Mouse (Mus musculus): Measurements from ENCODE around the gene Nrxn2. TPM values are rescaled to one million over a fixed set of nuclear protein-coding genes. Genes with fewer than 3 reads are reported as not detected.

The Nrxn2 gene
- polyA plus RNA-seq, 1 experiment from 2014 or later, result 1.4 TPM

DNA sequence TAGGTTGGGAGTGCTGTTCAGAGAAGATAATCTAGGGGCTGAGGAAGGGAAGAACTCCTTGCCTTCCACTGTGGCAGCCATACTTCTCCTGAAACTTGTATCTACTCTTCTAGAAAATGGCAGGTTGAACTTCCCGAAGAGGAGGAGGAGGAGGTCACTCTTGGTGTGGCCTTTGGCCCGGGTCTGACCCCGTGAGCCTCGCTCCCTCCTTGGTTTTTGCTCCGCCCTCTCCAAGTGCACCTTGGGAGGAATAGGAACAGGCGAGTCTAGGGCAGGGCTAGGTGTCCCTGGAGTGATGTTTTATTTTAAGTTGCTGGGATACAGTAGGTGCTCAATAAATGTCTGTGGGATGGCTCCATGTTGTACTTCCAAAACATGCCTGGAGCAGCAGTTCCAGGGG, 96.4 kb downstream of the Nrxn2 start:
- Histone ChIP-seq H3K4me3 (ENCODE audit: low read depth, low read length) (no peak overlapping the region), H3K27me3 (replicated peaks; ENCODE audit: control insufficient read depth, insufficient read depth, low read length) (peaks cover 11% of the 10 kb centered on the region; the same call in 1 of the 2 replicates), H3K4me1 (replicated peaks; ENCODE audit: control insufficient read depth, insufficient read depth, low read length) (no peaks in the 10 kb centered on the region), H3K9me3 (ENCODE audit: control insufficient read depth) (no peaks in the 10 kb centered on the region), H3K9ac (ENCODE audit: low read depth, low read length) (no peak overlapping the region), H3K36me3 (ENCODE audit: control insufficient read depth, insufficient read depth) (no peaks in the 10 kb centered on the region), H3K27ac (ENCODE audit: low read depth, low read length) (no peak overlapping the region), H3K4me2 (replicated peaks; ENCODE audit: low read depth) (no peak overlapping the region)
- 58% methylated on average over 6 of the region's 6 CpGs for WGBS
- TF ChIP-seq CTCF (IDR thresholded peaks at IDR 0.05; ENCODE audit: low read depth), result no peak
- no peak for ATAC-seq

GRCm38 (mm10) chr19:6515448-6515847, 96.9 kb downstream of the Nrxn2 start:
- no peaks in the 10 kb centered on the region for H3K4me1 ChIP-seq (replicated peaks; ENCODE audit: control insufficient read depth, insufficient read depth, low read length)
- no peaks in the 10 kb centered on the region for H3K9me3 ChIP-seq (ENCODE audit: control insufficient read depth)
- TF ChIP-seq CTCF (IDR thresholded peaks at IDR 0.05; ENCODE audit: low read depth), result no peak
- ATAC-seq, result no peak
- H3K27me3 ChIP-seq (replicated peaks; ENCODE audit: control insufficient read depth, insufficient read depth, low read length), result peaks cover 11% of the 10 kb centered on the region; the same call in 1 of the 2 replicates
- WGBS, result 69% methylated on average over 5 of the region's 5 CpGs
- H3K4me3 ChIP-seq (ENCODE audit: low read depth, low read length), result no peak overlapping the region
- no peaks in the 10 kb centered on the region for H3K36me3 ChIP-seq (ENCODE audit: control insufficient read depth, insufficient read depth)
- no peak overlapping the region for H3K4me2 ChIP-seq (replicated peaks; ENCODE audit: low read depth)
- H3K27ac ChIP-seq (ENCODE audit: low read depth, low read length), result no peak overlapping the region
- H3K9ac ChIP-seq (ENCODE audit: low read depth, low read length), result no peak overlapping the region

DNA sequence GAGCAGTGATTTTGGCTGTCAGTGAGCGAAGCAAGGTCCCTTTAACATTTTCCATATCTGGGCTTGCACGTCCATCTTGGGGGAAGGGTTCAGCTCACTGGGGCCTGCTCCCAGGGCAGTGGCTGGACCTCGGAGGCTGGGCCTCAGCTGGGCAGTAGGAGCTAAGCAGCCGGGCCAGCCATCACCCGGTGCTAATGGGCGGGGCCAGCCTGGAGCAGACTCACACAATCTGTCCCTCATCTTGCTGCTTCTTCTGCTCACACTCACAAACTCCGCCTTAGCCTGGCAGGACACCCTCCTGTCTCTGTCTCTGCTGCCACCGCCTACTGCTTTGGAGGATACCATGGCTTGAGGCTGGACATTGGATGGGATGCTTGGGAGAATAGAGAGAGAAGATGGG, 97.6 kb downstream of the Nrxn2 start:
- no peak for TF ChIP-seq CTCF (IDR thresholded peaks at IDR 0.05; ENCODE audit: low read depth)
- Histone ChIP-seq H3K4me3 (ENCODE audit: low read depth, low read length) (no peak overlapping the region), H3K4me2 (replicated peaks; ENCODE audit: low read depth) (no peak overlapping the region), H3K4me1 (replicated peaks; ENCODE audit: control insufficient read depth, insufficient read depth, low read length) (no peaks in the 10 kb centered on the region), H3K27ac (ENCODE audit: low read depth, low read length) (no peak overlapping the region), H3K27me3 (replicated peaks; ENCODE audit: control insufficient read depth, insufficient read depth, low read length) (peaks cover 10% of the 10 kb centered on the region; the same call in 1 of the 2 replicates), H3K36me3 (ENCODE audit: control insufficient read depth, insufficient read depth) (no peaks in the 10 kb centered on the region), H3K9ac (ENCODE audit: low read depth, low read length) (no peak overlapping the region), H3K9me3 (ENCODE audit: control insufficient read depth) (no peaks in the 10 kb centered on the region)
- ATAC-seq, result no peak
- 56% methylated on average over 8 of the region's 8 CpGs for WGBS

- Histone ChIP-seq H3K9me3 (ENCODE audit: control insufficient read depth) (no peaks in the 10 kb centered on the region), H3K36me3 (ENCODE audit: control insufficient read depth, insufficient read depth) (no peaks in the 10 kb centered on the region), H3K27me3 (replicated peaks; ENCODE audit: control insufficient read depth, insufficient read depth, low read length) (no peaks in the 10 kb centered on the region), H3K4me1 (replicated peaks; ENCODE audit: control insufficient read depth, insufficient read depth, low read length) (no peaks in the 10 kb centered on the region), H3K4me3 (ENCODE audit: low read depth, low read length) (no peak overlapping the region), H3K27ac (ENCODE audit: low read depth, low read length) (no peak overlapping the region), H3K9ac (ENCODE audit: low read depth, low read length) (no peak overlapping the region), H3K4me2 (replicated peaks; ENCODE audit: low read depth) (no peak overlapping the region)
- 65% methylated on average over 5 of the region's 5 CpGs for WGBS
- no peak for ATAC-seq
- TF ChIP-seq CTCF (IDR thresholded peaks at IDR 0.05; ENCODE audit: low read depth), result no peak
Measured at GRCm38 (mm10) chr19:6518601-6519000, 100.1 kb downstream of the Nrxn2 start.

DNA sequence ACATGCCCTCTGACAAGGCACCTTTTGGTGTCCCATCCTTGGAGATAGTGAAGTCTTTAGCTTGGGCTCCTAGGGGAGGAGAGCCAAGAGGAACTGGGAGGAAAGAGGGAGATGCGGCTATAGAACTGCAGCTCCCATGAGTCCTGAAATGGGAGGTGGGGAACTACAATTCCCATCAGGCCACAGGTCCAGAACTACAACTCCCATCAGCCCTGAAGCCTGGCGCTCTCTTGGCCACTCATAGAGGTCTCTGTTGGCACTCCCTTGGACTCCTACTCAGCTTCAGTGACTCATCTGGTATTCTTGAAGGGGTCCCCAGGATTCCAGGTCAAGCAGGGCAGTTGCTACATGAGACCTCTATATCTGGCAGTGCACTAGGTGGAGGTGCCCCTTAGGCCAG, 101.0 kb downstream of the Nrxn2 start:
- H3K4me1 ChIP-seq (replicated peaks; ENCODE audit: control insufficient read depth, insufficient read depth, low read length), result no peaks in the 10 kb centered on the region
- H3K9me3 ChIP-seq (ENCODE audit: control insufficient read depth), result no peaks in the 10 kb centered on the region
- H3K4me2 ChIP-seq (replicated peaks; ENCODE audit: low read depth), result no peak overlapping the region
- H3K9ac ChIP-seq (ENCODE audit: low read depth, low read length), result no peak overlapping the region
- no peaks in the 10 kb centered on the region for H3K27me3 ChIP-seq (replicated peaks; ENCODE audit: control insufficient read depth, insufficient read depth, low read length)
- no peak overlapping the region for H3K27ac ChIP-seq (ENCODE audit: low read depth, low read length)
- ATAC-seq, result no peak
- no peak for TF ChIP-seq CTCF (IDR thresholded peaks at IDR 0.05; ENCODE audit: low read depth)
- WGBS, result 54% methylated on average over 2 of the region's 2 CpGs
- no peak overlapping the region for H3K4me3 ChIP-seq (ENCODE audit: low read depth, low read length)
- H3K36me3 ChIP-seq (ENCODE audit: control insufficient read depth, insufficient read depth), result no peaks in the 10 kb centered on the region

DNA sequence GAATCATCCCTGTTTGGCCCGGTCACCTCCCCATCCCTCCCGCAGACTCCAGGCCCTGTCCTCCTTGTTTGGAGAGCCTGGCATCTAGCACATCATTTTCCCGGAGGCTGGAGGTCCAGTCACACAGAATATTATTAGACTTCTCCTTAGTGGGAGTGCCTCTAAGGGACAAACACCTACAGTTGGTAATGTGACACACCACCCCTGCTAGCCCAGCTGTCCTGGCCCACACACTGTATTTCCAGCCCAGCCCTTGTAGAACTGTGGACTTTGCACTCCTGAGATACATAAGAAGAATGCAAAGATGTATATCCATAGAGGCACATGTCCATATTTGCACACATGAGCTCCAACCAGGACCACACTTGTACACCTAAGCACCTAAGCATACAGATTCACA, 103.1 kb downstream of the Nrxn2 start:
- ATAC-seq, result no peak
- Histone ChIP-seq H3K27me3 (replicated peaks; ENCODE audit: control insufficient read depth, insufficient read depth, low read length) (no peaks in the 10 kb centered on the region), H3K4me3 (ENCODE audit: low read depth, low read length) (no peak overlapping the region), H3K9me3 (ENCODE audit: control insufficient read depth) (no peaks in the 10 kb centered on the region), H3K9ac (ENCODE audit: low read depth, low read length) (no peak overlapping the region), H3K4me1 (replicated peaks; ENCODE audit: control insufficient read depth, insufficient read depth, low read length) (no peaks in the 10 kb centered on the region), H3K4me2 (replicated peaks; ENCODE audit: low read depth) (no peak overlapping the region), H3K27ac (ENCODE audit: low read depth, low read length) (no peak overlapping the region), H3K36me3 (ENCODE audit: control insufficient read depth, insufficient read depth) (no peaks in the 10 kb centered on the region)
- whole genome bisulfite sequencing, result 79% methylated on average over 3 of the region's 3 CpGs
- no peak for TF ChIP-seq CTCF (IDR thresholded peaks at IDR 0.05; ENCODE audit: low read depth)

DNA sequence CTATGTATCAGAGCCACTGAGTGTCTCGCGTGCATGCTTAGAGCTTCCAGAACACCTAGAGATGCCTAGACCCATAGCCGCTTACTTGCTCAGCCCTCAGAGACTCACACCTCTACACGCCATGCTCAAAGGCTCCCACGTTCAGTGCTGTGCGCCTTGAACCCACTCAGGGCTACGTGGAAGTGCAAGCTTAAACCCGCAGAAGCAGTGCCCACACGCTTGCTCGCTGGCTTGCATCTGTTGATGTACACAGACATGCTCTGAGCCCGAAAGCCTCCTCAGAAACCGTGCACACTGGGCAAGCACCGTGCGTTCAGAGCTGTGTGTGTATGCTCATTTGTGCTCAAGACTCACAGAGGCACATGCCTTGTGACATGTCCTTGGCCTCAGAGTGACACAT, 103.8 kb downstream of the Nrxn2 start:
- Histone ChIP-seq H3K27ac (ENCODE audit: low read depth, low read length) (no peak overlapping the region), H3K27me3 (replicated peaks; ENCODE audit: control insufficient read depth, insufficient read depth, low read length) (no peaks in the 10 kb centered on the region), H3K4me1 (replicated peaks; ENCODE audit: control insufficient read depth, insufficient read depth, low read length) (no peaks in the 10 kb centered on the region), H3K36me3 (ENCODE audit: control insufficient read depth, insufficient read depth) (no peaks in the 10 kb centered on the region), H3K9me3 (ENCODE audit: control insufficient read depth) (no peaks in the 10 kb centered on the region), H3K4me2 (replicated peaks; ENCODE audit: low read depth) (no peak overlapping the region), H3K4me3 (ENCODE audit: low read depth, low read length) (no peak overlapping the region), H3K9ac (ENCODE audit: low read depth, low read length) (no peak overlapping the region)
- WGBS, result 88% methylated on average over 14 of the region's 14 CpGs
- no peak for TF ChIP-seq CTCF (IDR thresholded peaks at IDR 0.05; ENCODE audit: low read depth)
- ATAC-seq, result no peak

Measured in intestine, postnatal 0 days (tissue).